Mouse (Mus musculus) heart, adult 2 months (tissue): ENCODE results near the gene Ankrd11.

Experiments
- CTCF ChIP-seq: fragments of 200-600 bp; IDR thresholded peaks from 2 replicates; pipeline ENCODE4 v1.8.1; 2022; ENCODE audit warnings: antibody characterized with exemption, mild to moderate bottlenecking, moderate library complexity
- EP300 ChIP-seq: fragments of 200-500 bp; IDR thresholded peaks from 2 replicates; pipeline ENCODE4 v1.6.1; 2011; ENCODE audit warnings: low read depth, low read length, control low read depth; ENCODE audit not compliant: insufficient read depth
- POLR2A ChIP-seq: fragments of 200-500 bp; IDR thresholded peaks from 2 replicates; pipeline ENCODE4 v1.6.1; 2011; ENCODE audit warnings: mild to moderate bottlenecking, low read depth, low read length, control low read depth; ENCODE audit not compliant: insufficient read depth

DNA sequence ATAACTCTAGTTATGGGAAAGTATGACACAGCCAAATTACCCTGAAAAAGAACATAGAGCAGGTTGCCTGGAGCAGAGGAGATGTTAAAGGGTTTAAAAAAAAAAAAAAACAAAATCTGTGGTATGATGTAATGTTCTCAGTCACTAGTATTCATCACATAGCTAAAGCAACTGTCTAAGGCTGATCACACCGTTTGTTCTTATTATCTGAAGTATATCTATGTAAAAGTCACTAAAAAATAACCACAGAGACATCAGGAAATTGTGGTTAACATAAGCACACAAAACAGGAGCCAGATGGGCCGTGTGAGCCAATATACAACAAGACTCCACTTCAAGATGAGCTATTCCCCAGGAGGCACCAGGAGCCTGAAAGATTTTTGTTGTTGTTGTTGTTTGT, 41.8 kb downstream of the Ankrd11 start:
- no peak for TF ChIP-seq POLR2A
- no peak for TF ChIP-seq CTCF
- no peak for TF ChIP-seq EP300
